Mouse (Mus musculus): ENCODE results near the gene Arnt2. TPM values are rescaled to one million over a fixed set of nuclear protein-coding genes. Genes with fewer than 3 reads are reported as not detected.

Arnt2 gene
- polyA plus RNA-seq, 1 experiment from 2014 or later, result 30.1 TPM

GRCm38 (mm10) chr7:84261341-84261740, 148.6 kb downstream of the Arnt2 start:
- no peak for DNase-seq (ENCODE audit: low spot score)
- Histone ChIP-seq H3K27ac (no peak overlapping the region), H3K9me3 (no peaks in the 10 kb centered on the region), H3K4me3 (no peak overlapping the region), H3K36me3 (peaks cover 94% of the 10 kb centered on the region), H3K27me3 (ENCODE audit: insufficient read depth, poor library complexity, severe bottlenecking) (no peaks in the 10 kb centered on the region), H3K4me1 (replicated peaks) (no peaks in the 10 kb centered on the region)
- WGBS, result 88% methylated on average over 6 of the region's 6 CpGs

- no peaks in the 10 kb centered on the region for H3K27me3 ChIP-seq (ENCODE audit: insufficient read depth, poor library complexity, severe bottlenecking)
- no peaks in the 10 kb centered on the region for H3K4me1 ChIP-seq (replicated peaks)
- no peak overlapping the region for H3K4me3 ChIP-seq
- 91% methylated on average over 4 of the region's 4 CpGs for WGBS
- H3K36me3 ChIP-seq, result peaks cover 92% of the 10 kb centered on the region
- H3K9me3 ChIP-seq, result no peaks in the 10 kb centered on the region
- no peak for DNase-seq (ENCODE audit: low spot score)
- H3K27ac ChIP-seq, result no peak overlapping the region
Measured at GRCm38 (mm10) chr7:84260401-84260800, 149.6 kb downstream of the Arnt2 start.

- no peaks in the 10 kb centered on the region for H3K27me3 ChIP-seq (ENCODE audit: insufficient read depth, poor library complexity, severe bottlenecking)
- no peak overlapping the region for H3K27ac ChIP-seq
- no peaks in the 10 kb centered on the region for H3K9me3 ChIP-seq
- no peaks in the 10 kb centered on the region for H3K4me1 ChIP-seq (replicated peaks)
- H3K36me3 ChIP-seq, result peaks cover 92% of the 10 kb centered on the region
- DNase-seq (ENCODE audit: low spot score), result no peak
- H3K4me3 ChIP-seq, result no peak overlapping the region
- WGBS, result 84% methylated on average over 4 of the region's 4 CpGs
Measured at GRCm38 (mm10) chr7:84259309-84259985, 150.5 kb downstream of the Arnt2 start.

- no peak overlapping the region for H3K4me3 ChIP-seq
Measured at GRCm38 (mm10) chr7:84256661-84257060, 153.3 kb downstream of the Arnt2 start.

GRCm38 (mm10) chr7:84256245-84256644, 153.7 kb downstream of the Arnt2 start:
- peaks cover 86% of the 10 kb centered on the region for H3K36me3 ChIP-seq
- no peaks in the 10 kb centered on the region for H3K9me3 ChIP-seq
- H3K4me1 ChIP-seq (replicated peaks), result no peaks in the 10 kb centered on the region
- no peak for DNase-seq (ENCODE audit: low spot score)
- WGBS, result 65% methylated on average over 1 of the region's 1 CpGs
- no peak overlapping the region for H3K27ac ChIP-seq
- H3K27me3 ChIP-seq (ENCODE audit: insufficient read depth, poor library complexity, severe bottlenecking), result no peaks in the 10 kb centered on the region
- H3K4me3 ChIP-seq, result no peak overlapping the region

More at GRCm38 (mm10) chr7:84256661-84257060, 153.3 kb downstream of the Arnt2 start:
- Histone ChIP-seq H3K9me3 (no peaks in the 10 kb centered on the region), H3K27me3 (ENCODE audit: insufficient read depth, poor library complexity, severe bottlenecking) (no peaks in the 10 kb centered on the region), H3K4me1 (replicated peaks) (no peaks in the 10 kb centered on the region), H3K27ac (no peak overlapping the region), H3K36me3 (peaks cover 86% of the 10 kb centered on the region)
- 93% methylated on average over 3 of the region's 3 CpGs for WGBS
- no peak for DNase-seq (ENCODE audit: low spot score)

GRCm38 (mm10) chr7:84254916-84255315, 155.1 kb downstream of the Arnt2 start:
- H3K9me3 ChIP-seq, result no peaks in the 10 kb centered on the region
- DNase-seq (ENCODE audit: low spot score), result no peak
- H3K36me3 ChIP-seq, result peaks cover 86% of the 10 kb centered on the region
- 77% methylated on average over 8 of the region's 8 CpGs for WGBS
- H3K4me3 ChIP-seq, result no peak overlapping the region
- H3K4me1 ChIP-seq (replicated peaks), result no peaks in the 10 kb centered on the region
- no peak overlapping the region for H3K27ac ChIP-seq
- no peaks in the 10 kb centered on the region for H3K27me3 ChIP-seq (ENCODE audit: insufficient read depth, poor library complexity, severe bottlenecking)

GRCm38 (mm10) chr7:84254311-84254710, 155.7 kb downstream of the Arnt2 start:
- H3K36me3 ChIP-seq, result peaks cover 86% of the 10 kb centered on the region
- no peaks in the 10 kb centered on the region for H3K27me3 ChIP-seq (ENCODE audit: insufficient read depth, poor library complexity, severe bottlenecking)
- 55% methylated on average over 3 of the region's 3 CpGs for WGBS
- DNase-seq (ENCODE audit: low spot score), result no peak
- no peak overlapping the region for H3K4me3 ChIP-seq
- no peak overlapping the region for H3K27ac ChIP-seq
- no peaks in the 10 kb centered on the region for H3K4me1 ChIP-seq (replicated peaks)
- H3K9me3 ChIP-seq, result no peaks in the 10 kb centered on the region

- Histone ChIP-seq H3K36me3 (peaks cover 86% of the 10 kb centered on the region), H3K9me3 (no peaks in the 10 kb centered on the region), H3K27ac (no peak overlapping the region)
Measured at GRCm38 (mm10) chr7:84251667-84252066, 158.3 kb downstream of the Arnt2 start.

GRCm38 (mm10) chr7:84250736-84251135, 159.2 kb downstream of the Arnt2 start:
- Histone ChIP-seq H3K27ac (no peak overlapping the region), H3K4me3 (no peak overlapping the region), H3K4me1 (replicated peaks) (peaks cover 6% of the 10 kb centered on the region; the same call in 1 of the 2 replicates), H3K9me3 (no peaks in the 10 kb centered on the region), H3K36me3 (peaks cover 78% of the 10 kb centered on the region), H3K27me3 (ENCODE audit: insufficient read depth, poor library complexity, severe bottlenecking) (no peaks in the 10 kb centered on the region)
- DNase-seq (ENCODE audit: low spot score), result no peak
- WGBS, result 88% methylated on average over 2 of the region's 2 CpGs

More at GRCm38 (mm10) chr7:84251667-84252066, 158.3 kb downstream of the Arnt2 start:
- Histone ChIP-seq H3K4me1 (replicated peaks) (peaks cover 6% of the 10 kb centered on the region; the same call in 1 of the 2 replicates), H3K4me3 (no peak overlapping the region), H3K27me3 (ENCODE audit: insufficient read depth, poor library complexity, severe bottlenecking) (no peaks in the 10 kb centered on the region)
- no peak for DNase-seq (ENCODE audit: low spot score)
- 90% methylated on average over 2 of the region's 2 CpGs for WGBS

- H3K27ac ChIP-seq, result no peak overlapping the region
- peaks cover 70% of the 10 kb centered on the region for H3K36me3 ChIP-seq
- no peak for DNase-seq (ENCODE audit: low spot score)
- no peaks in the 10 kb centered on the region for H3K9me3 ChIP-seq
- H3K27me3 ChIP-seq (ENCODE audit: insufficient read depth, poor library complexity, severe bottlenecking), result no peaks in the 10 kb centered on the region
- 76% methylated on average over 8 of the region's 8 CpGs for WGBS
- H3K4me1 ChIP-seq (replicated peaks), result peaks cover 6% of the 10 kb centered on the region; the same call in 1 of the 2 replicates
- H3K4me3 ChIP-seq, result no peak overlapping the region
Measured at GRCm38 (mm10) chr7:84249951-84250350, 160.0 kb downstream of the Arnt2 start.

- Histone ChIP-seq H3K27ac (peak overlapping the region; percentile 12; the same call in 1 of the 2 replicates), H3K4me1 (replicated peaks) (peaks cover 6% of the 10 kb centered on the region; the same call in 1 of the 2 replicates), H3K9me3 (no peaks in the 10 kb centered on the region), H3K27me3 (ENCODE audit: insufficient read depth, poor library complexity, severe bottlenecking) (no peaks in the 10 kb centered on the region), H3K4me3 (no peak overlapping the region), H3K36me3 (peaks cover 64% of the 10 kb centered on the region)
- DNase-seq (ENCODE audit: low spot score), result no peak
- 62% methylated on average over 7 of the region's 7 CpGs for WGBS
Measured at GRCm38 (mm10) chr7:84249381-84249780, 160.6 kb downstream of the Arnt2 start.

- WGBS, result 45% methylated on average over 3 of the region's 3 CpGs
- DNase-seq (ENCODE audit: low spot score), result no peak
- Histone ChIP-seq H3K4me1 (replicated peaks) (peaks cover 6% of the 10 kb centered on the region; the same call in 1 of the 2 replicates), H3K27ac (no peak overlapping the region), H3K36me3 (peaks cover 58% of the 10 kb centered on the region), H3K27me3 (ENCODE audit: insufficient read depth, poor library complexity, severe bottlenecking) (no peaks in the 10 kb centered on the region), H3K9me3 (no peaks in the 10 kb centered on the region), H3K4me3 (no peak overlapping the region)
Measured at GRCm38 (mm10) chr7:84247960-84248665, 161.9 kb downstream of the Arnt2 start.

- no peaks in the 10 kb centered on the region for H3K27me3 ChIP-seq (ENCODE audit: insufficient read depth, poor library complexity, severe bottlenecking)
- H3K36me3 ChIP-seq, result peaks cover 46% of the 10 kb centered on the region
- 94% methylated on average over 5 of the region's 5 CpGs for WGBS
- H3K4me1 ChIP-seq (replicated peaks), result peaks cover 6% of the 10 kb centered on the region; the same call in 1 of the 2 replicates
- DNase-seq (ENCODE audit: low spot score), result no peak
- H3K9me3 ChIP-seq, result no peaks in the 10 kb centered on the region
- no peak overlapping the region for H3K27ac ChIP-seq
- H3K4me3 ChIP-seq, result no peak overlapping the region
Measured at GRCm38 (mm10) chr7:84246878-84247277, 163.1 kb downstream of the Arnt2 start.

Data from hindbrain, embryonic 10.5 days (tissue).